Mouse (Mus musculus): ENCODE results near the gene Olfr414.

The Olfr414 gene

GRCm38 (mm10) chr1:174455100-174455499, 31.2 kb downstream of the Olfr414 start:
- Histone ChIP-seq H3K4me3 (replicated peaks; ENCODE audit: low read length) (no peak overlapping the region), H3K36me3 (ENCODE audit: insufficient read depth, low read length) (no peaks in the 10 kb centered on the region), H3K9me3 (ENCODE audit: low read length) (no peaks in the 10 kb centered on the region), H3K4me1 (replicated peaks; ENCODE audit: low read depth, low read length) (no peaks in the 10 kb centered on the region), H3K27me3 (ENCODE audit: insufficient read depth, low read length) (no peaks in the 10 kb centered on the region)
- TF ChIP-seq POU5F1 (IDR thresholded peaks at IDR 0.05; ENCODE audit: borderline replicate concordance, low read length) (no peak), NANOG (IDR thresholded peaks at IDR 0.05; ENCODE audit: borderline replicate concordance, low read length) (no peak), CTCF (conservative IDR thresholded peaks at IDR 0.05; ENCODE audit: low read length) (no peak)

DNA sequence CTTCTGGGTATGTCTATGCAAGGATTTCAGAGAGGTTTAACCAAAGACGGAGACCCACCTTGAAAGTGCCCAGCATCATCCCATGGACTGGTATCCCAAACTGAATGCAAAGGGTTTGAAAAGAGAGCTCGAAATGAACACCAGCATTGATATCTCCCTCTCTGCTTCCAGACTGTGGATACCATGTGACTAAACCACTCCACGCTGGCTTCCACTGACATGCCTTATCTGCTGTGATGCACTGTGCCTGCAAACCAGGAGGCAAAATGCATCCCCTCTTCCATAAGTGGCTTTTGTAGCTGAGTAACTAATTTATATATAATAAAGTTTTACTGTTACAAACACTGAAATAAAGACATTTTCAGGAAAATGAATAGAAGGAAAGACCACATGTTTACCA, 41.5 kb downstream of the Olfr414 start:
- Histone ChIP-seq H3K27me3 (ENCODE audit: insufficient read depth, low read length) (no peaks in the 10 kb centered on the region), H3K4me3 (replicated peaks; ENCODE audit: low read length) (no peak overlapping the region), H3K36me3 (ENCODE audit: insufficient read depth, low read length) (no peaks in the 10 kb centered on the region), H3K4me1 (replicated peaks; ENCODE audit: low read depth, low read length) (no peaks in the 10 kb centered on the region), H3K9me3 (ENCODE audit: low read length) (no peaks in the 10 kb centered on the region)
- no peak for TF ChIP-seq CTCF (conservative IDR thresholded peaks at IDR 0.05; ENCODE audit: low read length)
- no peak for TF ChIP-seq NANOG (IDR thresholded peaks at IDR 0.05; ENCODE audit: borderline replicate concordance, low read length)
- TF ChIP-seq POU5F1 (IDR thresholded peaks at IDR 0.05; ENCODE audit: borderline replicate concordance, low read length) = no peak

GRCm38 (mm10) chr1:174466240-174466639, 42.4 kb downstream of the Olfr414 start:
- TF ChIP-seq CTCF (conservative IDR thresholded peaks at IDR 0.05; ENCODE audit: low read length) (peak; percentile 46), NANOG (IDR thresholded peaks at IDR 0.05; ENCODE audit: borderline replicate concordance, low read length) (no peak)
- no peaks in the 10 kb centered on the region for H3K9me3 ChIP-seq (ENCODE audit: low read length)
- H3K27me3 ChIP-seq (ENCODE audit: insufficient read depth, low read length) = no peaks in the 10 kb centered on the region
- no peaks in the 10 kb centered on the region for H3K36me3 ChIP-seq (ENCODE audit: insufficient read depth, low read length)
- no peak overlapping the region for H3K4me3 ChIP-seq (replicated peaks; ENCODE audit: low read length)
- no peaks in the 10 kb centered on the region for H3K4me1 ChIP-seq (replicated peaks; ENCODE audit: low read depth, low read length)

DNA sequence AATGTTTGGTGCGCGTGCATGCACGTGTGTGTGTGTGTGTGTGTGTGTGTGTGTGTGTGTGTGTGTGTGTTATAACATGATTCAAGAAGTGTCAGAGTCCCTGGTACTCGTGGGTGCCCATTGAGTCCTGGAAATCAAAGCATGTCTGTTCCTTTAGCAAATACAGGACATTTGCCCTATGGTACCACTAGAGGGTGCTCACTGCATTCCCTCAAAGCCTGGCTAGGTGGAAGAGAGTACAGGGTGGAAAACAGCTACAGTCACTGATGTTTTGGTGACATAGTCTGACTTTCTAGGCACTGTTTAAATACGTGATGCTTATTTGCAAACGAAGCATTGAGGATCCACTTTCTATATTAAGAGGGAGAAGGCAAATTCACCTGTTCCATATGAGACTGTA, 45.9 kb downstream of the Olfr414 start:
- Histone ChIP-seq H3K4me3 (replicated peaks; ENCODE audit: low read length) (no peak overlapping the region), H3K27me3 (ENCODE audit: insufficient read depth, low read length) (no peaks in the 10 kb centered on the region), H3K9me3 (ENCODE audit: low read length) (peaks cover 7% of the 10 kb centered on the region; the same call in 1 of the 2 replicates), H3K4me1 (replicated peaks; ENCODE audit: low read depth, low read length) (no peaks in the 10 kb centered on the region), H3K36me3 (ENCODE audit: insufficient read depth, low read length) (no peaks in the 10 kb centered on the region)
- TF ChIP-seq NANOG (IDR thresholded peaks at IDR 0.05; ENCODE audit: borderline replicate concordance, low read length) (no peak), CTCF (conservative IDR thresholded peaks at IDR 0.05; ENCODE audit: low read length) (peak; percentile 78), POU5F1 (IDR thresholded peaks at IDR 0.05; ENCODE audit: borderline replicate concordance, low read length) (no peak)

- Histone ChIP-seq H3K4me1 (replicated peaks; ENCODE audit: low read depth, low read length) (0 out of 2 replicates have a peak, but pooled peaks cover 4% of the 10 kb centered on the region), H3K27me3 (ENCODE audit: insufficient read depth, low read length) (no peaks in the 10 kb centered on the region), H3K4me3 (replicated peaks; ENCODE audit: low read length) (no peak overlapping the region), H3K36me3 (ENCODE audit: insufficient read depth, low read length) (no peaks in the 10 kb centered on the region), H3K9me3 (ENCODE audit: low read length) (no peaks in the 10 kb centered on the region)
- TF ChIP-seq CTCF (conservative IDR thresholded peaks at IDR 0.05; ENCODE audit: low read length) (no peak), POU5F1 (IDR thresholded peaks at IDR 0.05; ENCODE audit: borderline replicate concordance, low read length) (no peak), NANOG (IDR thresholded peaks at IDR 0.05; ENCODE audit: borderline replicate concordance, low read length) (no peak)
Observed at GRCm38 (mm10) chr1:174482567-174482966, 58.7 kb downstream of the Olfr414 start.

All from E14TG2a.4 (cell line).